Mouse (Mus musculus) naive thymus-derived CD4-positive, alpha-beta T cell, adult 2 months (primary cell): ENCODE results near the gene Fam149a.

Experiments used
- DNase-seq: peaks from one replicate; pipeline ENCODE4 v3.0.0-alpha.2; 2011; ENCODE audit warnings: low read depth

The Fam149a gene

GRCm38 (mm10) chr8:45381963-45382347 is at the start of gene Fam149a:
Gene Fam149a, minus strand, starts transcription at chr8:45382291.
- no peak for DNase-seq

- DNase-seq, result no peak
Observed at GRCm38 (mm10) chr8:45420151-45420550, 38.1 kb upstream of the Fam149a start.

- no peak for DNase-seq
Observed at GRCm38 (mm10) chr8:45414965-45415364, 32.9 kb upstream of the Fam149a start.

- no peak for DNase-seq
Observed at GRCm38 (mm10) chr8:45410882-45411281, 28.8 kb upstream of the Fam149a start, which contains the start of gene Tlr3. Gene Tlr3, minus strand, starts transcription at chr8:45411080.

GRCm38 (mm10) chr8:45410146-45410880 is 28.2 kb upstream of the Fam149a start:
- peak; percentile 44 for DNase-seq

GRCm38 (mm10) chr8:45409702-45410101 is 27.6 kb upstream of the Fam149a start:
- peak; percentile 6 for DNase-seq

GRCm38 (mm10) chr8:45383250-45383649 is 1.2 kb upstream of the Fam149a start:
- no peak for DNase-seq

GRCm38 (mm10) chr8:45381075-45381962 is 772 bp downstream of the Fam149a start:
- DNase-seq, result no peak

GRCm38 (mm10) chr8:45380598-45380997 is 1.5 kb downstream of the Fam149a start:
- no peak for DNase-seq

GRCm38 (mm10) chr8:45374071-45374470 is 8.0 kb downstream of the Fam149a start:
- DNase-seq, result no peak

GRCm38 (mm10) chr8:45367154-45367553 is 14.9 kb downstream of the Fam149a start:
- no peak for DNase-seq

- no peak for DNase-seq
Observed at GRCm38 (mm10) chr8:45363220-45363619, 18.9 kb downstream of the Fam149a start.

GRCm38 (mm10) chr8:45362323-45362722 is 19.8 kb downstream of the Fam149a start:
- DNase-seq, result no peak

GRCm38 (mm10) chr8:45359091-45359605 is 22.9 kb downstream of the Fam149a start:
- no peak for DNase-seq

GRCm38 (mm10) chr8:45358132-45358918 is 23.8 kb downstream of the Fam149a start:
- no peak for DNase-seq

- DNase-seq, result no peak
Observed at GRCm38 (mm10) chr8:45355809-45356208, 26.3 kb downstream of the Fam149a start.

GRCm38 (mm10) chr8:45345031-45345430 is 37.1 kb downstream of the Fam149a start:
- peak; percentile 79 for DNase-seq

- DNase-seq, result no peak
Observed at GRCm38 (mm10) chr8:45344298-45344697, 37.8 kb downstream of the Fam149a start.

GRCm38 (mm10) chr8:45341630-45342628 is 40.2 kb downstream of the Fam149a start:
- no peak for DNase-seq

- no peak for DNase-seq
Observed at GRCm38 (mm10) chr8:45333493-45333892, 48.6 kb downstream of the Fam149a start.
